Mouse (Mus musculus): ENCODE measurements around the gene Pola2. TPM values are rescaled to one million over a fixed set of nuclear protein-coding genes. Genes with fewer than 3 reads are reported as not detected.

Gene Pola2
- polyA plus RNA-seq (2015; fragmentation: Illumina TruSeq; extraction: RNeasy Lipid Tissue Mini Kit (QIAGEN cat#74804); ENCODE audit: low read depth, low replicate concordance) = 7.5 TPM

GRCm38 (mm10) chr19:5963883-5964562 is at the start of gene Pola2:
TSS of gene Pola2 (minus strand) at chr19:5964202.

DNA sequence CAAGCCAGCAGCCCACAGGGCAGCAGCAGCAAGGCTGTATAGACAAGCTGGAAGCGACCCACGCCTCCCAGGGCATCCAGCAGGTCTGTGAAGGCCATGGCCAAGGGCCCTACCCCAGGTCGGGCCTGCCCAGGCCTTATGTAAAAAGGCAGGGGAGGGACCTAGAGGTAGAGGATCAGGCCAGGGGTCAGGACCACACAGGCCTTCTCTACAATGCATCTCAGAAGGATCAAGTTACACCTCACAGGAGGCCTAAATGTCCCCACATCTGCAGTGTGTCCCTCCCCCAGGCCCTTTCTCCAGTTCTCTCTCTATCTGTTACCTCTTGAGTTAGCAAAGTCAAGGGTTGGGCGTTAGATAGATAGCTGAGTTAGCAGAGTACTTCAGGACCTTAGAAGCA is 22.0 kb upstream of the Pola2 start, which contains the start of gene Slc22a20:
Slc22a20 (minus strand) TSS at position 101 of the 400 bp plus-strand sequence.

DNA sequence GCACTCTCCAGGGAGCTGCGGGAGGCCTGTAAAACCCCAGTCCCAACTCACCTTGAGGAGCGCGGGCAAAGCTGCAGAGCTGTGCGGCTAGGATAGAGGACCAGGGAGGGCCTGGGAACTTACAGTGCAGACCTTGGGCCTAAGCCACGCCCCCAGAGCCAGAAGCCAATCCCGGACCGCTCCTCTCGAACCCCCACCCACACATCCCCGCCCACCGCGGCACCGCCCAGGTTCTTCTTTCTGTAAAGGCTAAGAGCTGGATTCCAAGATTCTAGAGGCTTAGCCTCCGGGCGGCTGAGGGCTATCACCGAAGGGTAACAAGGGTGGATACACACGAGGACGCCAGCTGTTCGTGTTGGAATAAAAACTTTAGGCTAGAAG is 39.3 kb downstream of the Pola2 start, which contains the start of gene Cdc42ep2:
Cdc42ep2 (minus strand) TSS at position 104 of the 381 bp plus-strand sequence.

GRCm38 (mm10) chr19:5913007-5913719 is 50.8 kb downstream of the Pola2 start, which contains the start of gene Dpf2:
TSS of gene Dpf2 (minus strand) at chr19:5913010.

GRCm38 (mm10) chr19:5894002-5894678 is 69.9 kb downstream of the Pola2 start, which contains the start of gene Tigd3:
TSS of gene Tigd3 (minus strand) at chr19:5894149.

Other genes with a start within 250 kb of the Pola2 start
- gene Ehbp1l1, start 237.9 kb downstream of the Pola2 start, polyA plus RNA-seq (2015; fragmentation: Illumina TruSeq; extraction: RNeasy Lipid Tissue Mini Kit (QIAGEN cat#74804); ENCODE audit: low read depth, low replicate concordance) = 11.2 TPM
- gene Fam89b, start 234.5 kb downstream of the Pola2 start, polyA plus RNA-seq (2015; fragmentation: Illumina TruSeq; extraction: RNeasy Lipid Tissue Mini Kit (QIAGEN cat#74804); ENCODE audit: low read depth, low replicate concordance) = 30.2 TPM
- 27.2 TPM for gene Ltbp3, start 223.3 kb downstream of the Pola2 start, polyA plus RNA-seq (2015; fragmentation: Illumina TruSeq; extraction: RNeasy Lipid Tissue Mini Kit (QIAGEN cat#74804); ENCODE audit: low read depth, low replicate concordance)
- 68.8 TPM for gene Scyl1, start 192.8 kb downstream of the Pola2 start, polyA plus RNA-seq (2015; fragmentation: Illumina TruSeq; extraction: RNeasy Lipid Tissue Mini Kit (QIAGEN cat#74804); ENCODE audit: low read depth, low replicate concordance)
- gene Frmd8, start 88.9 kb downstream of the Pola2 start, polyA plus RNA-seq (2015; fragmentation: Illumina TruSeq; extraction: RNeasy Lipid Tissue Mini Kit (QIAGEN cat#74804); ENCODE audit: low read depth, low replicate concordance) = 14.4 TPM
- gene Slc25a45, start 86.4 kb downstream of the Pola2 start, polyA plus RNA-seq (2015; fragmentation: Illumina TruSeq; extraction: RNeasy Lipid Tissue Mini Kit (QIAGEN cat#74804); ENCODE audit: low read depth, low replicate concordance) = 5.1 TPM
- 3.6 TPM for gene Tigd3, start 70.1 kb downstream of the Pola2 start, polyA plus RNA-seq (2015; fragmentation: Illumina TruSeq; extraction: RNeasy Lipid Tissue Mini Kit (QIAGEN cat#74804); ENCODE audit: low read depth, low replicate concordance)
- gene Dpf2, start 51.2 kb downstream of the Pola2 start, polyA plus RNA-seq (2015; fragmentation: Illumina TruSeq; extraction: RNeasy Lipid Tissue Mini Kit (QIAGEN cat#74804); ENCODE audit: low read depth, low replicate concordance) = 58.0 TPM
- gene Cdc42ep2, start 39.4 kb downstream of the Pola2 start, polyA plus RNA-seq (2015; fragmentation: Illumina TruSeq; extraction: RNeasy Lipid Tissue Mini Kit (QIAGEN cat#74804); ENCODE audit: low read depth, low replicate concordance) = 9.0 TPM
- gene Slc22a20, start 21.9 kb upstream of the Pola2 start, polyA plus RNA-seq (2015; fragmentation: Illumina TruSeq; extraction: RNeasy Lipid Tissue Mini Kit (QIAGEN cat#74804); ENCODE audit: low read depth, low replicate concordance) = not detected
- gene Capn1, start 51.7 kb upstream of the Pola2 start, polyA plus RNA-seq (2015; fragmentation: Illumina TruSeq; extraction: RNeasy Lipid Tissue Mini Kit (QIAGEN cat#74804); ENCODE audit: low read depth, low replicate concordance) = 17.9 TPM
- gene Syvn1, start 82.4 kb upstream of the Pola2 start, polyA plus RNA-seq (2015; fragmentation: Illumina TruSeq; extraction: RNeasy Lipid Tissue Mini Kit (QIAGEN cat#74804); ENCODE audit: low read depth, low replicate concordance) = 33.6 TPM
- gene Mrpl49, start 93.6 kb upstream of the Pola2 start, polyA plus RNA-seq (2015; fragmentation: Illumina TruSeq; extraction: RNeasy Lipid Tissue Mini Kit (QIAGEN cat#74804); ENCODE audit: low read depth, low replicate concordance) = 61.3 TPM
- 1,093 TPM for gene Fau, start 93.6 kb upstream of the Pola2 start, polyA plus RNA-seq (2015; fragmentation: Illumina TruSeq; extraction: RNeasy Lipid Tissue Mini Kit (QIAGEN cat#74804); ENCODE audit: low read depth, low replicate concordance)
- 30.1 TPM for gene Znhit2, start 97.0 kb upstream of the Pola2 start, polyA plus RNA-seq (2015; fragmentation: Illumina TruSeq; extraction: RNeasy Lipid Tissue Mini Kit (QIAGEN cat#74804); ENCODE audit: low read depth, low replicate concordance)
- 37.3 TPM for gene Tm7sf2, start 104.2 kb upstream of the Pola2 start, polyA plus RNA-seq (2015; fragmentation: Illumina TruSeq; extraction: RNeasy Lipid Tissue Mini Kit (QIAGEN cat#74804); ENCODE audit: low read depth, low replicate concordance)
- 58.5 TPM for gene Vps51, start 113.0 kb upstream of the Pola2 start, polyA plus RNA-seq (2015; fragmentation: Illumina TruSeq; extraction: RNeasy Lipid Tissue Mini Kit (QIAGEN cat#74804); ENCODE audit: low read depth, low replicate concordance)
- not detected for gene Tmem262, start 115.8 kb upstream of the Pola2 start, polyA plus RNA-seq (2015; fragmentation: Illumina TruSeq; extraction: RNeasy Lipid Tissue Mini Kit (QIAGEN cat#74804); ENCODE audit: low read depth, low replicate concordance)
- gene Gm28374, start 118.1 kb upstream of the Pola2 start, polyA plus RNA-seq (2015; fragmentation: Illumina TruSeq; extraction: RNeasy Lipid Tissue Mini Kit (QIAGEN cat#74804); ENCODE audit: low read depth, low replicate concordance) = not detected
- gene Zfpl1, start 120.8 kb upstream of the Pola2 start, polyA plus RNA-seq (2015; fragmentation: Illumina TruSeq; extraction: RNeasy Lipid Tissue Mini Kit (QIAGEN cat#74804); ENCODE audit: low read depth, low replicate concordance) = 47.7 TPM
- 0.42 TPM for gene Cdca5, start 120.8 kb upstream of the Pola2 start, polyA plus RNA-seq (2015; fragmentation: Illumina TruSeq; extraction: RNeasy Lipid Tissue Mini Kit (QIAGEN cat#74804); ENCODE audit: low read depth, low replicate concordance)
- not detected for gene AC131692.1, start 130.2 kb upstream of the Pola2 start, polyA plus RNA-seq (2015; fragmentation: Illumina TruSeq; extraction: RNeasy Lipid Tissue Mini Kit (QIAGEN cat#74804); ENCODE audit: low read depth, low replicate concordance)
- not detected for gene Naaladl1, start 141.6 kb upstream of the Pola2 start, polyA plus RNA-seq (2015; fragmentation: Illumina TruSeq; extraction: RNeasy Lipid Tissue Mini Kit (QIAGEN cat#74804); ENCODE audit: low read depth, low replicate concordance)
- 16.8 TPM for gene Sac3d1, start 154.4 kb upstream of the Pola2 start, polyA plus RNA-seq (2015; fragmentation: Illumina TruSeq; extraction: RNeasy Lipid Tissue Mini Kit (QIAGEN cat#74804); ENCODE audit: low read depth, low replicate concordance)
- gene Snx15, start 164.1 kb upstream of the Pola2 start, polyA plus RNA-seq (2015; fragmentation: Illumina TruSeq; extraction: RNeasy Lipid Tissue Mini Kit (QIAGEN cat#74804); ENCODE audit: low read depth, low replicate concordance) = 39.0 TPM
- not detected for gene Batf2, start 176.8 kb upstream of the Pola2 start, polyA plus RNA-seq (2015; fragmentation: Illumina TruSeq; extraction: RNeasy Lipid Tissue Mini Kit (QIAGEN cat#74804); ENCODE audit: low read depth, low replicate concordance)
- gene Arl2, start 177.3 kb upstream of the Pola2 start, polyA plus RNA-seq (2015; fragmentation: Illumina TruSeq; extraction: RNeasy Lipid Tissue Mini Kit (QIAGEN cat#74804); ENCODE audit: low read depth, low replicate concordance) = 91.3 TPM
- not detected for gene Majin, start 220.2 kb upstream of the Pola2 start, polyA plus RNA-seq (2015; fragmentation: Illumina TruSeq; extraction: RNeasy Lipid Tissue Mini Kit (QIAGEN cat#74804); ENCODE audit: low read depth, low replicate concordance)